Mouse (Mus musculus) myocyte (in vitro differentiated cells): ENCODE data around the gene Tmem43.

ENCODE experiments used
- CEBPB ChIP-seq: IDR thresholded peaks from 2 replicates; pipeline ENCODE4 v1.6.1; 2011; ENCODE audit warnings: mild to moderate bottlenecking, moderate library complexity; ENCODE audit not compliant: poor library complexity, insufficient read depth, severe bottlenecking
- E2F4 ChIP-seq: IDR thresholded peaks from one replicate; pipeline ENCODE4 v1.6.1; 2011; ENCODE audit warnings: mild to moderate bottlenecking, control low read depth, moderate library complexity; ENCODE audit not compliant: insufficient read depth
- MAX ChIP-seq: IDR thresholded peaks from one replicate; pipeline ENCODE4 v1.6.1; 2011; ENCODE audit warnings: low read depth, mild to moderate bottlenecking, control low read depth
- MYOD1 ChIP-seq, 3 experiments: IDR thresholded peaks; one replicate each; pipeline ENCODE4 v1.6.1; 2011; ENCODE audit warnings: control low read depth in 2 of 3, low read depth in 2 of 3, mild to moderate bottlenecking in 2 of 3, moderate library complexity in 1 of 3; ENCODE audit not compliant: insufficient read length in 2 of 3, control insufficient read depth in 1 of 3
- POLR2A ChIP-seq: IDR thresholded peaks from one replicate; pipeline ENCODE4 v1.6.1; 2011; ENCODE audit warnings: low read depth, mild to moderate bottlenecking, control low read depth, moderate library complexity; ENCODE audit not compliant: insufficient read length
- POLR2AphosphoS2 ChIP-seq: IDR thresholded peaks from one replicate; pipeline ENCODE4 v1.6.1; 2011; ENCODE audit warnings: low read depth, control low read depth; ENCODE audit not compliant: insufficient read length
- SRF ChIP-seq: IDR thresholded peaks from one replicate; pipeline ENCODE4 v1.6.1; 2011; ENCODE audit warnings: low read depth; ENCODE audit not compliant: control insufficient read depth, insufficient read length
- TCF12 ChIP-seq: IDR thresholded peaks from one replicate; pipeline ENCODE4 v1.6.1; 2011; ENCODE audit warnings: mild to moderate bottlenecking, control low read depth; ENCODE audit not compliant: poor library complexity, insufficient read depth, severe bottlenecking
- USF1 ChIP-seq: IDR thresholded peaks from one replicate; pipeline ENCODE4 v1.6.1; 2011; ENCODE audit warnings: low read depth, mild to moderate bottlenecking, control low read depth, moderate library complexity

DNA sequence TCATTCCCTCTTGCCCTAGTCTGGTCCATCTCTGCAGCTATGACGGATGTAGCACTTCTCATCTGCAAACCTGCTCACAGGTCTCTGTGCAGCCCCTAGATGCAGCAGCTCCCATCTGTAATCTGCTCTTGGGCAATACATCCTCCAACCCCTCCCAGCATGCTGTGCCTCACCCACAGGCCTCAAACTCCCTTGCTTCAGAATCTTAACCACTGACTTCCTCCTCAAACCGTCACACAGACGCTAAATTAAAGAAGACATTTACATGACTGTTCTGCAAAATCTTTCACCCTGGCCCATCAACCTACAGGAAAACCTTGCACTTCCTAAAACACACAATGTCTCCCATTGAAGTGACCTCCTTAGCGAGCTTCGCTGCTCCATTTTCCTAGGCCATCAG lies 32.5 kb downstream of the Tmem43 start:
- TF ChIP-seq POLR2A (no peak), MYOD1 (IDR thresholded peaks at IDR 0.05; ENCODE audit: control insufficient read depth in 1 of 3, insufficient read length in 2 of 3, low read depth in 2 of 3) (no peak), USF1 (no peak), CEBPB (no peak), POLR2AphosphoS2 (no peak), SRF (no peak), MAX (no peak), TCF12 (no peak), E2F4 (no peak)
